Mouse (Mus musculus): Measurements from ENCODE around the gene Cog5.

Cog5 gene

DNA sequence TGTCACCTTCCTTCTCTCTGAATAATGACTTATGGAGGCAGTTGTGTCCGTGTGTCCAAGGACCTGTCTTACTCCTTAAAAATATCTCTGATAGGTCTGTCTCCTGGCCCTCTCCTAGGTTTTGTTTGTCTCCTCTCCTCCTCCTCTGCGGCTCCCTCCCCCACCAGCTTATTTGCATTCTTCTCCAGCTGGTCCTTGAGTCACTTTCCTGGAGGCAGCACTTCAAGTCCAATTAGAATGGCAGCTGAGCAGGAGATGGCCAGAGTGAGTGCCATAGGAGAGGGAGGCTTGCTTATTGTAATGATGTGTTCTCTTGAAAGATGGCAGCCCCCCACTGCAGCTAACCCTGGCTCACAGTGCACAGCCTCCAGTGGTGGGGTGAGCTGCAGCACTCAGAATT, 241.2 kb downstream of the Cog5 start:
- DNase-seq = peak; percentile 79

DNA sequence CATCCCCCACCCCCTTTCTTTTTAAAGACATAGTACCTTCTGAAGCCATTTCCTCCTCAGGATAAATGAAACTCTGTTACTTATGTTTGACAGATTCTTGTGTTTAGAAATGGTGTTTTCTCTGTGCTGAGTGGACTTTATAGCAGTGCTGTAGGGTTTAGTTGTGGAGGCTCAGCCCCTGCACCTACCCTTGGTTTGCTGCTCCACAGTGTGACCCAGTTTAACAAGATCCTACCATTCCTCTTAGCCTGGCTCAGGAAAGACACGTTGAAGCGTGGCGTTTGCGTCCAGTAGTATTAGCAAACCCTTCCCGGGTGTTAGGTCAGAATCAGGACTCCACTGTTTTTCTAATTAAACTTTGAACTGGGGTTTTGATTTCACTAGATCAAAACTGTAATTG, 241.6 kb downstream of the Cog5 start:
- no peak for DNase-seq

DNA sequence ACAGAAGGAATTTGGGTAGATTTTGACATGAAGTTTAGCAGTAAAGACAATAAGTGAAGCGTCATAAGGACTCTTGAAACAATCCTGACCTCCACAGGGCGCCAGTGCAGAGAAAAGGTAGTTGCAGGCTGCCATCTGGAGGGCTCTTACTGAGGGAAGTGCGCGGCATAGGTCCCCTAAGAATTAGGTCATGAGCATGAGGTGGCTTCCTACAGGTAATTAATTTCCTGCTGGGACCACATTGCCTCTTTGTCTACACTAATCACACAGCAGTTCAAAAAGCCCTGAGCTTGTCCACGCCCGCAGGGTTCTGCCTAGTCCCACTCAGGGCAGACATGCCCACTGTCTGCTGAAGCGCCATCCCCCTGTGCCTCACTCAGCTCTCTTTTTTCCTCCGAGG, 242.3 kb downstream of the Cog5 start:
- peak; percentile 93 for DNase-seq

DNA sequence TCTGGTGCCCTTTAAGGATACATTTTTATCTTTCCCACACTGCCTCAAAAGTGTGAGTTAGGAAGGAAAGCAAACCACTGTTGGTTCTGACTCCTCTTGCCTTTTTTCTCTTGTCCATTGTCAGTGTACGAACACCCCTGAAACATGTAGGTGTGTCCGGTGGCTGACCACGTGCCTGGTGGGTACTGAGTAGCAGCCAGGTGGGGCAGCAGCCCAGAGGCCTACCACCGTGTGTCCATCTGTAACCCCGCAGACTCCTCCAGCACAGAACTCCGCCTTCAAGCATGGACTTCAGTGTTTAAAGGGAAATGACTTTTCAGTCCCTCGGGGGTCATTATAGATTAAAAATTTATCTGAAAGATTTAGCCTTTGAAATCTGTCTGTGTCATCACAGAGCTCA, 242.8 kb downstream of the Cog5 start:
- DNase-seq = peak; percentile 94

DNA sequence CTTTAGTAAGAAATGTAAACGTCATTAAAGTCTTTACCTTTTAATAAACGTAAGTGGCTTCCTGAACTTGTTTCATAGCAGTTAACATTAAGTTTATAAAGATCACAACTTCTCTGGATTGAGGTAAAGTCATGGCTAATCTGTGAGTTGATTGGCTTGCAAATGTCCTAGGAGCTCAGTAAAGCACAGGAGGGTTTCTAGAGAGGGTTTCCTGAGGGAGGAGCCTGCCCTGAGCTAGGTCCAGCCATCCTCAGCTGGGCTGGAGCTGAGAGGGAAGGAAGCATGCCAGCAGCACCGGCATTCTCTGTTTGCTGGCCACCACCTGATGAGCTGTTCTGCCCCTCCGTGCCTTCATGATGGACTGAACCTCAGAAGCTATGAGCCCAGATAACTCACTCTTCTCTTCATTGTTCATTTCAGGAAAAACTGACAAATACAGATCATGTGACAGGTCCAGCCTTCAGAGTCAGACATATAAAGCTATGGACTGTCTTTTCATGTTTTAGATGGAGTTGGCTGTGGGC, 245.8 kb downstream of the Cog5 start:
- DNase-seq = no peak

DNA sequence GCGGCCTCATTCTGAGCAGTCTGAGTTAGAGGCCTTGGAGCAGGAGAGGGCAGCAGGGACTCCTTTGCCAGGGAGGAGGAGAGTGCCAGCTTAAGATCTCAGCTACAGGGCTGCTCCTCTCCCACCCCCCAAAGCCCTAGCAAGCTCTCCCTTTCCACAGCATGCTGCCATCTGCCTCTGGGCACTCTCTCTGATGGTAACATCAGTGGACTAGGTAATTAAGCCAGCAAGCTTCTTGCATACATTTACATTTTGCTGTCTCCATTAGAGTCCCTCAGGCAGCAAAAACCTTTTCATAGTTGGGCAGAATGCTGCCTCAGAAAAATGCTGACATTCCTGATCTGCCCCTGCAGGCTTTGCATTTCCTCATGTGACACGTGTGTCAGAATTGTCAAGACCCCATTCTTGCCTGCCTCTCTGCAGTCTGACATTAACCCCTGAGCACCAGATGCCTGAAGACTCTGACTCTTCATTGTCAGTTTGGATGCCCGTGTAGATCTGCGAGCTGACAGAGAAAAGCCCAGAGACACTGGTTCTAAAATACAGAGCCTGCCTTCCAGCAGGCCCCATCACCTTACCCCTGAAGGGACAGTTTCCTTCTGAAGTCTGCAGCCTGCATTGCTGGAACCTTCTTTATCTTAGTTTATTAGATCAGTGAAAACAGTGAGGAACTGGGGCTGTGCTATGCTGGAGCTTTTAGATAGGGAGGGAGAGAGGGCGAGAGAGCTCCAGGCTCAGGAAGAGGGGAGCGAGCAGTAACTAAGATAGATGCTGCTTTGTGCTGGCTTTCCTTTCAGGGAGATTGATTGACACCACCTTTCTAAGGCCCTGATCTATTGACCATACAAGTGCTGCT, 251.3 kb downstream of the Cog5 start:
- DNase-seq = peak; percentile 64

DNA sequence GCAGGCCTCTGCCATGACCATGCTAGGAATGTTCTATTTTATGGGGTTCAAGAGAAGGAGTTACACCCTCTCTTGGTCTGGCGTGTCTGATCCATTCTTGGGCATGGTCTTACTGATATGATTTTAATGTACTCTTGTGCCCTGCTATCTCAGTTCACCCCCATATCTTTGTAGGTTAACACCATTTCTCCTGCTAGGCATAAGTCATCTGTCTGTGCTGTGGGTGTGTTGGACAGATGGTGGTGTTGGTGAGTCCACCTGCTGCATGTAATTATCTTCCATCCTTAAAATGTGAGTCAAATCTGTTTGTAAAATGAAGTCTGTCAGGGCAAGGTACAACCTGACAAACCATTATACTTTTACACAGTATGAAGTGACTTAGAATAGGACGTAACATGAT, 252.8 kb downstream of the Cog5 start:
- DNase-seq = no peak

DNA sequence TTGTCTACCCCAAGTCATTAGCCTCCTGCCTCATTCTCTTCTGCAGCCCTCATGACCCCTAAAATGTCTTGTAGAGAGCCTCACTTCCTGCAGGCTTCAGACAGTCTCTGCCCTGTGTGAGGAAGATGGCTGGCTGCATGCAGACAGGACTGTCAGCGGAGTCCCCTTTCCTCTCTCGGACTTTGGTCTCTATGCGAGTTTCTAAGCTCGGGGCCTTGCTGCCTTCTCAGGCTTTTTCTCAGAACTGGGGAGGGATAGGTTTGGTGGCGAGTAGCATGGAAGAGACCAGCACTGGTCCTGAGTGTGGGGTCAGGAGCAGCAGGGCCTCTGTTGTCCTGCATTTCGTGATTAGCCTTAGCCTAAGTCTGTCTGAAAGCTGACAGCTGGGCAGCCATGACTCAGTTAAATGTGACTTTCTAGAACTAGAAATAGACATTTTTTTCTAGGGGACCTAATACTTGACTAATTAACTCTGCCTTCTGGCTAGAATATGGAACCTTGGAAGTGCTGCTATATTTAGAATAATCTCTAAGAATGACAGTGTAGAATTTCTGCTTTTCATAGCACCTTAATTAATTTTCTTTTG, 258.4 kb downstream of the Cog5 start:
- DNase-seq = no peak

DNA sequence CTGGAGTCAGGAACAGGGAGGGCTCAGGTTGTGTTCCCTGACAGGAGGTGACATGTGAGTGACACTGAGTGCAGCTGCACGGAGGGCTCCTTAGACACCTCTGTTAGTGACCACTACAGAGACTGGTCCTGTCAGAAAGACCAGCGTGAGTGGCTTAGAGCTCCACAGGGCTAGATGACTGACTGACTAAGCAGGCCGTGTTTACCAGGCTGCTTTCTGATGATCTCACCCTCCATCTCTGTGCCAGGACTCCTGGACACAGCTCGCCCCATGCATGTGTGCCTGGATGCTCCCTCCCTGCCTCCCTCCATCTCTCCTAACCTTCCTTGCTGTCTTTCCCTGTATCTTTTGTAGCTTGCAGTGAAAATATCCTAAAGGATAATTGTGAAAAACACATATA, 258.9 kb downstream of the Cog5 start:
- peak; percentile 93 for DNase-seq

DNA sequence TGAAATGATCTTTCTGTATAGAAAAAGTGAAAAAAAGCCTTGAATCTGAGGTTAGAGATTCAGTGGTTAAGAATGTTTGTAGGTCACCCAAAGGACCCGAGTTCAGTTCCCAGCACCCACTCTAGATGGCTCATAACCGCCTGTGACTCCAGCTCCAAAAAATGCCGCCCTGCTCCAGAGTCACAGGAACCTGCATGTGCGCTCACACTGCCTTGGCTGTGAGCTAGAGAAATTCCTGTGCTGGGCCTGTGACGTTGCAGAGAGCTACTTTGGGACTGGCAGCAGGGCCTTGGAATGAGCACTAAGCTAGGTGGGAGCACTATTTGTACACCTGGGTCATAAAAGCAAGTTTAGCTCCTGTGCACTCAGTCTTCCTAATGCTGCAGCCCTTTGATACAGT, 262.0 kb downstream of the Cog5 start:
- DNase-seq = no peak

DNA sequence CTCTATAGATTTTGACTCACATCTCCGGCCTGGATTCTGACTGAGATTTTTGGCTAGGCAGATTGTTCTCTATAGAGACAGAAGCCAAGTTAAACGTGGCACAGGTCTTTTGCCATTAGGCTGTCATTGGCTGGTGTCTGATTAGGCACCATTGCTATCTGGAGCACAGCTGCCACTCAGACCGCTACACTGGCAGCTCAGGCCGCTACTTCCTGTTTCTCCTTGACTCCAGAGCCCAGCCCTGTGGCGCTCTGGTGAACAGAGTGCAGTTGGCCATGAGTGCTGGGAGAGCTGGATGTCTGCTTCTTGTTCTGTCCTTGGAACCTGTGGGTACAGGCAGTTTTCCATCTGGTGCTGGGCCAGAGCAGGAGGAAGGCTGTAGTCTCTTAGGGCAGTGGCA, 262.6 kb downstream of the Cog5 start:
- peak; percentile 90 for DNase-seq

DNA sequence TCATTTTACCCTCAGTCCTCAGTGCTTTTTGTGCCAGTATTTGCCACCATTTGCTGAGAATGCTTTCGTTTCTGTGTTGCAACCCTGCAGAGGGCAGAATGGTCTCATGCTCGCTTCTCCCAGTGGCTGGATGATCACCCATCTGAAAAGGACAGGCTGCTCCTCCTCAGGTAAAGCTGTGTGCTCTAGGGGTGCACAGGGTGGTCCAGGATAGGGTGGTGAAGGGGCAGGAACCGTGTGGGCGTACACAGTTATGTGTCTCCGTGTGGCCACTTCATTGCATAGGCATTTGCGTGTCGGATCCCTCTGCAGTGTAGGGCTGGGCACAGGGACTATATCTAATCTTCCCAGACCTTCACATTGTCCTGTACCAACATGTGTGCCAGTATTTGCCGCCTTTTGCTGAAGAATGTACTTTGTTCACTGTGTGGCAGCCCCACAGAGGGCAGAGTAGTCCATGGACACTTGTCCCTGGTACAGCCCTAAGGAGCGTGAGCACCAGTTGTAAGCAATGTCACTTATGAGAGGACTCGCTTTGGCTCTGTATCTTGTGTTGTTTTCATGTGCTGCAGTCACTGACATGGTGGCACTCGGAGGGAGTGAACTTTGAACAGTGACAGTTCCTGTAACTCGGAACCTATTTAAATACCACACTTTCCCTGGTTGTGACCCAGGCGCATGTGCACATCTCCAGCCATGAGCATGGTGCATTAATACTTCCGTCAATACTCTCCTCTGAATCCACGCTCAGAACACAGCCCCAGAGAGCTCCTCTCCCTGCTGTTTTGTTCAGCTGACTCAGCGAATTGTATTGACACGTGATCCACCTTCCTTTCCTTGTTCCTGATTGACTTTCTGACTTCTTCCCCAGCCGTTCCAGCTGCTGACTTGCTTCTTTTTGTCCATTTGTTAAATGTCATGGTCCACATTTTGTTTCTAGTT, 266.1 kb downstream of the Cog5 start:
- no peak for DNase-seq

DNA sequence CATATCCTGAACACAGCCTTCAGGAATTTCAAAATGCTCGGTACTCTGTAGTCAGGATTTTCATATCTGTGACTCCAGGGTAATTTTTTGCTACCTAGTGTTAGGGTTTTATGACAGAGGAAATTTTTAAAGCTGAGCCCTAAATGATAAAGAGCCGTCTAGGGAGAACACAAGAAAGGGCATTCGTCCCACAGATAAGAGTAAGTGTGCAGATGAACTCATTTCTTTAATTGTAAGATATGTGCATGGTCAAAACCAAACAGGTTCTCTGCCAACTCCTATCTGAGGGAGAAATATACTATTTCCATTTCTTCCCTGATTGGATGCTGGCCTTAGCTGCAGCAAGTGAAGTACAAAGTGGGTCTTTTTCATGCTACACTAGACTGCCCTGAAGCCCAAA, 269.5 kb downstream of the Cog5 start:
- DNase-seq = no peak

DNA sequence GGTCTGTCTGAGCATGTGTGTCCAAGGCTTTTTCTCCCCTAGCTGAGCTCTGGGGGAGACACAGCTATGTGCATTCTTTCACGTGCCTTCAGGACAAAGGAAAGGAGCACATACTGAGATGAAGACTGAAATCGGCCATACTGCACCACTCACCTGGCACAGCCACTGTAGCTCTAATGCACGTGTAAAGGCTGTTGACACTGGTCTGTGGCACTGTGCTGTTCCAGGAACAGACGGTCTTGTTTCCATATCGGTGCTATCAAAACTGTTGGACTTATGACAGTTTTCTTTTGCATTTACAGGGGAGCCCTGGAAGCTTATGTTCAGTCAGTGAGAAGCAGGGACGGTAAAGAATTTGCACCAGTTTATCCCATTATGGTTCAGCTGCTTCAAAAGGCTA, 270.7 kb downstream of the Cog5 start:
- DNase-seq = no peak

DNA sequence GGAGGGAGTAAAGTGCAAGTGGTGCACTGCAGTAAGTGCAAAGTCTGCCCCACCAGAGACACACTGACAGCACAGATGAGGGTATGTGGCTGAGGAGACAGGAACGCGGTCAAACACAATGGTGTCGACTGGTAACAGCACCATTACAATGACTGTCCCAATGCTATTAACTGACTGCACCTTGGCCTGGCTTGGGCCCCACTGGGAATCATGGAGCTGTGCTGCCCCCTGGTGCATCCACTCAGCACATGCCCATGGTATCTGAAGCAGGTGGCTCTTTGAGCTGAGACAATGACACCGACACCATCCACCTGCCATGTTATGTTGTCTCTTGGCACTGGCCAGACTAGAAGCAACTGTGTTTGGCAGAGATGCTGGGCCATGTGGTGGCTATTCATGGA, 272.0 kb downstream of the Cog5 start:
- DNase-seq = peak; percentile 97

DNA sequence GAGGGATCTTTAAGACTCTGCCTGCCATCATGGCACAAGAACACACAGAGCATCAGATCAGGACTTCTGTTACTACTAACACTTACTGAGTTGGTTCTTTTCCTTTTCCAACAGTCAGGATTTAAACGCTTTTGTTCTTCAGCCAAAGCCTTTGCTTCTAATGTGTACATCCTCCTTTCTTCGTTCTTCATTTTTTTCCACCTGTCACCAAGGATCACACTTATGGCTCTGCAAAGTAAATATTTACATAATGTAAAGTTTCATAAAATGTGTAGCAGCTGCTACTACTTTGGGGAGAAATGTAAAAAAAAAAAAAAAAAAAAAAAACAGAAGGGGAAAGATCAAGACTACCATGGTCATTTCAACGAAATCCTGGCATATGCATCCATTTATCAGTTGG, 273.8 kb downstream of the Cog5 start:
- no peak for DNase-seq

DNA sequence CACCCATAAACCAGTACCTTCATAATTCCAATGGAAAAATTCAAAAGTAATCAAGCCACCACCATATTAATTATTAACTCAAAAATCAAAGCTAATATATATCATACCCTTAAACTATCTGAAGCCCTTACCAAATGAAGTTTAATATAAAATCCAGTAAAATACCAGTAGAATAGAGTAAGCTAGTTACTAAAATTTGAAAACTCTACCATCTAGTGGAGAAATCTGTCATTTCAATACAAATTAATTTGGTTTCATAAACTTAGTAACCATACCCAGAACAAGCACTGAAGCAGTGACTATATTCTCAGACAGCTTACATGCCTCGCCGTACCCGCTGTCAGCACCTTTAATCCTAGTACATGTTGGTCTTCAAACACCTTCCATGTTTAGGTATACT, 277.1 kb downstream of the Cog5 start:
- DNase-seq = no peak

DNA sequence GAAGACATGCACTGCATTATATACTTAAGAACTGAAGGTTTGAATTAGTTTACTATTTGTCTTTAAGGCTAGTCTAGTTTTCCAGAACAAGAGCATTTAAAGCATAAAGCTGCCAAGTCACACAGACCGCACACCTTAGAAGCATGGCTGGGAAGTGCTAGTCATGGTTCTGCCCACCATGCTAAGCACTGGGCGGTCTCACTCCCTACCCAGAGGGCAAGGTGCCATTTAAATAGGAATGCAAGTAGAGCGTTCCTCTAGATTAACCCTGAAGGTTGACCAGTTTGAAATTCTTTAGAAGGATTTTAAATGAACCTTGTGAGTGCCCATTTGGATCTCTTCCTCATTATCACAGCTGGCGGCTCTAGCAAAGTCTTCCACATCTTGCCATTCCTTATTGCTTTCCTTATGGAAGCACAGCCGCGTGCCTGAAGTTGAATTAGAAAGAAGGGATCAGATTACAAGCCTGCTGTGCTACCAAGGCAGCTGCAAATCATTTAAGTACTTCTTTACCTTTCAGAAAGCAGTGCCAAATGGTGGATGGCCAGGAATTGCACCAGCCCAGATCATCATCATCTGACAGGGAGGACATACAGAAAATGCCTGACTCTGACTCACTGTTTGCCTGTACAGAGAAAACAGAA, 282.1 kb downstream of the Cog5 start:
- no peak for DNase-seq

DNA sequence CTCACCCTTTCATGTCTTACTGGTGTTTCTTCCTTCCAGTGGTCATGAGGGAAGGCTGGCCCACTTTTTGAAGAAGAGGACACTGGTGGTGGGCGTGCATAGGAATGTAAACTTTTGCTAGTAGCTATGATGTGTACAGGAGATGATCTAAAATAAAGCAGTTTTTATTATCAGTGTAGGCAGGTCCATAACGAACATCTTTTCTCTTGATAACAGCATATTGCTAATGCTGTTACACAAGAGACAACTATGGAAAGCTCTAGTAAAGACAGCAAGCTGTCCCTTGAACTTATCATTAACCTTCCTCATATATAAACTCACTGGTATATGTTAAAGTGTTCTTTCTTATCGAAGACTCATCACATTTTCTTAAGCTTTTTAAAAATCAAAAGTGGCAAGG, 282.9 kb downstream of the Cog5 start:
- DNase-seq = no peak

DNA sequence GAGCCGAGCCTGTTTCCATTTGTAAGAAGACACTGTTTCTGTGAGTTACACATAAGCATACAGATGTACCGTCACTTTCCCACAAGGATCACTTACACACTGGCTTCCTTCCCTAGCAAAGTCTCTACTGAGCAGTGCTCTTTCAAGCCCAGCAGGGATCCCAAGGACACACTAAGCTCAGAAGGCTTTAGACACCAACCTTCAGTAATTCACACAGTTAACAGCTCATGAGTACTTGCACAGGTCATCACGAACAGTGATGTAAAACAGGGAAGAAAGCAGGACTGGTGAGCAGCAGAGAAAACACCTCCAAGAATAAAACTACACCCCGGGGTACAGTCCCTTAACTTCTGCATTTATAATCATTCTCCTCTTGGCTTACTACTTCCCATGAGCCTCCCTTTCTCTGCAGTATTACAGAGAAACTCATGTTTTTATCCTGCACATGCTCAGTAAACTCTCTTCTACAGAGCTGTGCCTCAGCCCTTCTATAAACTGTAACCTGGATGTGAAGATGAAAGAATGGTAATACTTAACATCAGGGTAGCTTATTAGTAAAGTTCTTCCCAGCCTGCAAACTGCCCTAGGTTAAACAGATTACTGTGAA, 283.8 kb downstream of the Cog5 start:
- no peak for DNase-seq

DNA sequence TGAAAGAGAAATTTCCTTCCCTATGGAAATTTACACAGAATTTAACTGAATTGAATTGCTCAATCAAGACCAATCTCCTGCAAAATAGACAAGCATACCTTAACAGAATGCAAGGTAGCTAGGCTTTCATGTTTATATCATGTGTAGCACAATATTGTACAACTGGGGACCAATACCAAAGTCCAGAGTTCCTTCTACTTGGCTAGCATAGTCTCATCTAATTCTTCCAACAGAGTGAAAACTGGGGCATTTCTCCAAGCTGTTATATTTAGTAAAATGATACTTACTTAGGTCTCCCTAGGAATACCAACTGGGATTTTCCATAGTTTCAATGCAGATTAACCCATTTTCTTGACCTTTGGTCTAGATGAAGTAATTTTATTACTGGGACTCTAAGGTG, 284.4 kb downstream of the Cog5 start:
- DNase-seq = no peak

DNA sequence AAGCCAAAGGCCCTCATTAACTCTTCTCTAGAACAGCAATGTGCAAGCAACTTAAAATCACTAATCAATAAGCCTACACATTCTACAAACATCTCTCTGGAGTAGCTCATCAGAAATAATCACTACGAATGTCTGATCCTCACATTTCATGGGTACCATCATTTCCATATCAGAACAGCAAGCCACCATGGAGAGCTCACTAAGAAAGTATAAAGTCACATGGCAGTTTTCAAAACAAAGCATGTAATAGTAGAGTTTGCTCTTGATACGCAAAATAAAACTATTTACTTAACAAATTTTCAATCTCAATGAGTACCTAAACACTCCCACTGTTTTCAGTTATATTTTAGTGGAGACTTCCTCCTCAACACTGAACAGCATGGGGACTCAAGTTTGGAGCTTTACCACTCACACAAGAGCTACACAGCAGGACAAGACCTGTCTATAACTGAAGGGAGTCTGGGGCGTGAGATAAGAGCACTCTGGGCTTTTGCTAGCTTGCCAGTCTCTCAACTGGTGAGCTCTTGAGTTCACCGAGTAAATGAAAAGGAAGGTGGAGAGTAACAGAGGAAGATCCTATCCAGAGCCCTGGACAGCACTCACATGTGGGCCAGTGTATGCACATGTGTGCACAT, 288.5 kb downstream of the Cog5 start:
- DNase-seq = no peak
